Mouse (Mus musculus): ENCODE measurements around the gene Fgfr2.

DNA sequence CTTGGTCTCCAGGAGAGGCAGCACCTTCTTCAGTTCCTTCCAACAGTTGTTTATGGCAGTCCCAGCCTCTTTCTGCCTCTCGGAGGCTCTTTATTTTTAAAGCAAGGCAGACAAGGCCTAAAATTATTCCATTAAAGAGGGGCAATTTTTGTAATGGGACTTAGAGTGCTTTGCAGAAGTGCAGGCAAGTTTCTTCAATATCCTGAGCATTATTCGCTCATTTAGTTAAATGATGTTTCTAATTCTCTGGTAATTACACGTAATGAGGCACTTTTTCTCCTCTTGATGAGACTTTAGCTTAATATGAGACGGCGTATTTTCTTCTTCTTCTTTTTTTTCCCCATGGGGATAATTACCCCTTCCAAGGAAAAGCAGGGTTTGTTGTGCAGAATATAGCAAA, 1537.6 kb downstream of the Fgfr2 start:
- no peak for TF ChIP-seq CTCF (IDR thresholded peaks at IDR 0.05; ENCODE audit: control insufficient read depth, insufficient read depth, insufficient replicate concordance, low read depth, low read length)
- TF ChIP-seq POLR2A (IDR thresholded peaks at IDR 0.05; ENCODE audit: control insufficient read depth, low read depth, low read length), result no peak
